Mouse (Mus musculus) megakaryocyte, adult 5-6 weeks (primary cell): ENCODE measurements at regions not wholly inside any gene's neighbourhood (a gene's known extent, or its start where the extent isn't known, plus 50 kb on each side); places are given as distances from the start of the nearest gene placed in this dataset.

Experiments
- ATAC-seq: 2 replicates; pipeline ENCODE4 v1.8.0; 2016; ENCODE audit warnings: mild to moderate bottlenecking, inconsistent platforms; ENCODE audit not compliant: poor library complexity, severe bottlenecking

GRCm38 (mm10) chr7:115373781-115374533, 630.5 kb downstream of the Insc start:
- ATAC-seq: no peak

DNA sequence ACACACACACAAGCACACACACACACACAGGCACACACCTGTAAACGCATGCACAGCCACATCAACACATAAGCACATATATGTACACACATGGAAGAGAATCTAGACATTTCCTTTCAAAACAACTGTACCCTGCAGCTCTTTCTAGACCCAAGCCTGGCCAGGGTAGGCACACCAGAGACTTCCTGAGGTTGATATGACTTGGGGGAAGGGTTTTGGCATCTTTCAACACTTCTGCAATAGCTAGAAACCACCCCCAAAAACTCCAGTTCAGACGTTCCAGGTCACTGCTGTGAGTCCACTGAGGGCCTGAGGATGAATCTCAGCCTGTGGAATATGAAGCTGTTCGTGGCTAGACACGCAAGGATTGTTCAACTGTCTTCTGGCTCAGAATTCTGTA, 632.6 kb downstream of the Insc start:
- ATAC-seq: no peak

DNA sequence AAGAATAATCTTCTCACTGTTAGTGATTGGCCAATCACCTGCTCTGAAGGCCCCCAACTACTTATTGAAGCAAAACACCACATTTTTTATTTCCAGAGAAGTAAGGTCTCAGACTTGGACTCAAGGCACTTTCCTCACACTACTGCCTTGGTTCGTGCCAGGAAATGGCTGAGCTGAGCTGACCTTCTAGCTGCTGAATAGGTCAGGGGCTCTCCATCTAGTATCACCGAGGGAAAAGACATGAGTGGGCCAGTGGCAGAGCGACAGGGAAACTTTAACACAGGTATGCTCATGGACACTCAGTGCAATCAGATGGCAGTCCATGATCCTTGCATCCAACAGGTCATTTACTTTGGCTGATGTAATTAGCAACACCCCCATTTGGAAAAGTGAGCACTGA, 635.3 kb downstream of the Insc start:
- ATAC-seq: no peak

- ATAC-seq: no peak
Observed at GRCm38 (mm10) chr7:115379600-115379999, 636.1 kb downstream of the Insc start.

- no peak for ATAC-seq
Observed at GRCm38 (mm10) chr7:115380989-115381610, 637.6 kb downstream of the Insc start.

- ATAC-seq: no peak
Observed at GRCm38 (mm10) chr7:115382876-115383275, 639.4 kb downstream of the Insc start.

DNA sequence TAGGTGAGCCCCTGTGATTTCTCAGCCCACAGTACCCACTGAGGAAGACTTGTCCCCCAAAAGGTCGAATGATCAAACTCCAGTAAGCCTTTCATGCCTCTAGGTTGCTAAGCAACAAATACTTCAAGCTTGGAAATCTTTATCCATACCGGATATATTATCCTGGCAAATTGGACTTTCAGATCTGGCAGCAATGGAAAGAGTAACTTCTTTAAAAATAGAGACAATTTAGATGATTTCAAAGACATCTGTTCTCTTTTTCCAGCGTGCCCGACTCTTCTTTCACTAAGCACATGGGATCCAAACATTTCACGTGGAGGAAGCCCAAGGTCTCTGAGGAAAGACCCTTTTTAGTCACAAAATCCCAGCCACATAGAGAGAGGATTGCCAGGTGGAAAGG, 645.4 kb downstream of the Insc start:
- ATAC-seq: no peak

DNA sequence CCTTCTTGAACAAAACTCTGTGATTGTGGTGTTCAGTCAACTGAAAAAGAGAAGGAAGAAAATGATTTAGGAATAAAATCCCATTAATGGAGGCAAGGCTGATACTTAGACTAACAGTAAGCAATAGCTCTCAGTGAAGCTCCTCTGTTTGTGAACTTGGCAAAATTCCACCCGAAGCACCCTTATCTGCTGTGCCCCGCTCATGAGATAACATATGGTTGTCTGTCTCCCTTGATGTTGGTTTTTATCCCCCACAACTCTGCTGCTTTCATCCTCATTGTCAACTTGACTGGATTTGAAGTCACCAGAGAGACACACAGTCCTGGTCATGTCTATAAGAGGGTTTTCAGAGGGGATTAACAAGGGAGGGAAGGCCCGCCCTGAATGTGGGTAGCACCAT, 646.1 kb downstream of the Sox6 start:
- no peak for ATAC-seq

DNA sequence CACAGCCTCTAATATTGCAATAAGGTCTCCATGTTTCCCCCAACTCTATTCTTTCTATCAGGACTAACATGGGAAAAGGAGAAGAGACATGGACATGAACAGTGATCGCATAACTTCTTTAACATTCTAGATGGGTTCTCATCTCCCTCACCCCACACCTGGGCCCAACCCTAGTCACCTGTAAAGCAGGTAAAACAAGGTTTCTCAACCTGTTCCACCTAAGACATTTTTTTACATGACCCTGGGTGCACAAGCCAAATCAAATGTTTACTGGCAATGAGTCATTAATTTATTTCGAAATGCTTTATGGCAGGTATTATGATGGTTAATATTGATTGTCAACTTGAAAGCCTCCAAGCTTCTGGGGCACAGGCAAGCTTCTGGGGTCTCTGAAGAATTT, 640.4 kb downstream of the Sox6 start:
- no peak for ATAC-seq

GRCm38 (mm10) chr7:115399461-115399860, 639.1 kb downstream of the Sox6 start:
- 0 out of 2 replicates have a peak, but pooled peaks have one; percentile 15 for ATAC-seq

DNA sequence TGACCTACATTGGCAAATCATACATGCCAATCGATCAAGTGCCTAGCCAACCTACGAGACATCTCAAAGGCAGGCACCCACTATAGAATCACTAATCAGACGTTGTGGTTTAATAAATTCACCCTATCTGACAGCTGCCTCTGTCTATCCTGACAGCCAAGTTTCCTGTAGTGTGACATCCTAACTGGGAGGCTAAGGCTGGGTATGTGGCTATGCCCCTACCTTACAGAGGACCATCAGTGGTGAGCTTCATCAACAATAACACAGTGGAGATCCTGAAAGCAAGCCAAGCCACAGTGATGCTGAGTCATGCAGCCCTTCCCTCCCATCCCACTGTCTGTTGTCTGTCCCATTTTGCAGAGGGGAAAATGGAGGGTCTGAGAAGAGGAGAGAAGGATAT, 630.7 kb downstream of the Sox6 start:
- no peak for ATAC-seq

- no peak for ATAC-seq
Observed at GRCm38 (mm10) chr7:115408915-115409314, 629.7 kb downstream of the Sox6 start.

DNA sequence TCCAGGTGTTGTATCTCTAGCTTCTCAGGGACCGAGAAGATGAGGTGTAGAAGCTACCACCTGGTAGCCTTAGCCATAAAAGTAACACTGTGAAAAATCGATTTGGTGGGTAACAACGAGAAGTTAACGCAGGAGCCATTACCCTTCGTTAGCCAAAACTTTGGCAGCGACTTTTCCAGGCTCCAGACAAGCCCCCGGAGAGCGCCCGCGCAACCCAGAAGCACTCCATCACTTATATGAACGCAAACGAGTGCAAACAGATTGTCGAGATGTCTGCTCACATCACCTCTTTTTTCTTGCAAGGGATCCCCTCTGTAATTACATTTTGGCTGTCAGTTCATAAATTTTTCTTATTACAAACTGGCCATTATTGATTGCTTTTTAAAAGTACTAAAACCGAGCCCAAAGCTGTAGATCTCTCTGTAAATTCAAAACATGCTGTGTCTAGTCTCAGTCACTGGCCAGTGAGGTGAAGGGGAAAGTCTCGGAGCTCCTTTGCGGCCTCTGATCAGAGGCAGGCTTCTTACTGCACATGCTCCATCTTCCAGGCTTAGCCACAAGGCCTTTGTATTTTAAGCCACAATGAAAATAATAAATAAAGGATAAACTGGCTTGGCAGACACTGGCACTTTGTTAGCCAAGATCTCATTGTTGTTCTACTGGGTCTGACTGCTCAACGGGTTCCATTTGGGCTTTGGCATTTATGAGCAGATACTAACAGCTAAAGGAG, 627.9 kb downstream of the Sox6 start:
- no peak for ATAC-seq

DNA sequence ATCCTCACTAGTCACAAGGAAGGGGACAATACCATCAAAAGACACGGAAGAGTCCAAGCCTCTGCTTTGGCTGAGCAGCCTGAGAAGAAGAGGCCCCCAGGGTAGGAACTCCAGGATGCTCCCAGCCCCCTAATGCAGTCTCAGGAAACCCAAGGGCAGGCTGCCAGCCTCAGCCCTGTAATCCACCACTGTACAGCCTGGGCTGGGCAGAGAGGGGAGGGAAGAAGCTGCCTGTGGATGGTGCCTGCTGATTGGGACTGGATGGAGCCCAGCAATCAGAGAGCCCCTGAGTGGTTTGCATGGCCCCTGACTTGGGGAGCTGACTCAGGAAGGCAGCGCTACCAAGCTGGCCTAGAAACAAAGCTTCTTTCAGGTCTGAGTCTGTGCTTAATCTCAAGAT, 627.1 kb downstream of the Sox6 start:
- no peak for ATAC-seq

- no peak for ATAC-seq
Observed at GRCm38 (mm10) chr7:115415147-115415561, 623.4 kb downstream of the Sox6 start.
